Mouse (Mus musculus) brown adipose tissue, adult 24 weeks (tissue): ENCODE data around the gene Spsb4. TPM values are rescaled to one million over a fixed set of nuclear protein-coding genes. Genes with fewer than 3 reads are reported as not detected.

Source experiments
- H3K27ac ChIP-seq: fragments of 200-500 bp; replicated peaks from 2 replicates; pipeline ENCODE4 v1.5.1; 2012; ENCODE audit warnings: low read depth, mild to moderate bottlenecking, low read length
- H3K4me1 ChIP-seq: fragments of 200-500 bp; 2 replicates; pipeline ENCODE4 v1.6.1; 2012; ENCODE audit warnings: low read length, mixed read lengths; ENCODE audit not compliant: control insufficient read depth, insufficient read depth, insufficient read length
- H3K4me3 ChIP-seq: fragments of 200-500 bp; 2 replicates; pipeline ENCODE4 v1.5.1; 2012; ENCODE audit warnings: low read depth, mild to moderate bottlenecking, low read length, moderate library complexity; ENCODE audit not compliant: insufficient read depth
- polyA plus RNA-seq: library from polyadenylated mRNA; stranded (reverse); fragments of >200 nt; gene quantifications from 2 replicates; pipeline ENCODE4 v1.2.4, GENCODE M21; 2012; ENCODE audit not compliant: missing spikeins, insufficient read depth, insufficient read length

Spsb4 gene
- polyA plus RNA-seq, 1 experiment = not detected

GRCm38 (mm10) chr9:97022948-97023347 lies 4.3 kb upstream of the Spsb4 start:
- Histone ChIP-seq H3K27ac (no peak overlapping the region), H3K4me3 (no peak overlapping the region), H3K4me1 (no peaks in the 10 kb centered on the region; the same call in 1 of the 2 replicates)

GRCm38 (mm10) chr9:97022371-97022770 lies 3.7 kb upstream of the Spsb4 start:
- H3K27ac ChIP-seq = no peak overlapping the region
- no peaks in the 10 kb centered on the region; the same call in 1 of the 2 replicates for H3K4me1 ChIP-seq
- no peak overlapping the region for H3K4me3 ChIP-seq

GRCm38 (mm10) chr9:97020152-97020551 lies 1.5 kb upstream of the Spsb4 start:
- no peak overlapping the region for H3K27ac ChIP-seq
- no peak overlapping the region for H3K4me3 ChIP-seq
- no peaks in the 10 kb centered on the region; the same call in 1 of the 2 replicates for H3K4me1 ChIP-seq

GRCm38 (mm10) chr9:97019686-97020085 lies 1.0 kb upstream of the Spsb4 start:
- Histone ChIP-seq H3K4me1 (no peaks in the 10 kb centered on the region; the same call in 1 of the 2 replicates), H3K27ac (no peak overlapping the region), H3K4me3 (no peak overlapping the region)

- Histone ChIP-seq H3K4me3 (peak overlapping the region; percentile 46; the same call in 1 of the 2 replicates), H3K4me1 (no peaks in the 10 kb centered on the region; the same call in 1 of the 2 replicates), H3K27ac (no peak overlapping the region)
Measured at GRCm38 (mm10) chr9:97019231-97019630, 588 bp upstream of the Spsb4 start.

- Histone ChIP-seq H3K4me1 (no peaks in the 10 kb centered on the region; the same call in 1 of the 2 replicates), H3K4me3 (peak overlapping the region; percentile 46), H3K27ac (no peak overlapping the region)
Measured at GRCm38 (mm10) chr9:97017811-97018641, 617 bp downstream of the Spsb4 start.

- H3K27ac ChIP-seq = no peak overlapping the region
Measured at GRCm38 (mm10) chr9:97017121-97017810, 1.4 kb downstream of the Spsb4 start.

GRCm38 (mm10) chr9:97015751-97016150 lies 2.9 kb downstream of the Spsb4 start:
- Histone ChIP-seq H3K4me1 (no peaks in the 10 kb centered on the region; the same call in 1 of the 2 replicates), H3K4me3 (no peak overlapping the region), H3K27ac (no peak overlapping the region)

More at GRCm38 (mm10) chr9:97017121-97017810, 1.4 kb downstream of the Spsb4 start:
- H3K4me3 ChIP-seq = peak overlapping the region; percentile 46
- no peaks in the 10 kb centered on the region; the same call in 1 of the 2 replicates for H3K4me1 ChIP-seq

GRCm38 (mm10) chr9:97013698-97014097 lies 4.9 kb downstream of the Spsb4 start:
- H3K27ac ChIP-seq = no peak overlapping the region
- no peaks in the 10 kb centered on the region for H3K4me1 ChIP-seq
- H3K4me3 ChIP-seq = no peak overlapping the region

GRCm38 (mm10) chr9:97013153-97013552 lies 5.5 kb downstream of the Spsb4 start:
- Histone ChIP-seq H3K27ac (no peak overlapping the region), H3K4me1 (no peaks in the 10 kb centered on the region), H3K4me3 (no peak overlapping the region)

GRCm38 (mm10) chr9:97011454-97012195 lies 7.0 kb downstream of the Spsb4 start:
- Histone ChIP-seq H3K4me1 (no peaks in the 10 kb centered on the region), H3K4me3 (no peak overlapping the region), H3K27ac (no peak overlapping the region)

GRCm38 (mm10) chr9:97010447-97010846 lies 8.2 kb downstream of the Spsb4 start:
- H3K27ac ChIP-seq = no peak overlapping the region
- no peak overlapping the region for H3K4me3 ChIP-seq
- no peaks in the 10 kb centered on the region for H3K4me1 ChIP-seq

- H3K4me1 ChIP-seq = no peaks in the 10 kb centered on the region
- no peak overlapping the region for H3K4me3 ChIP-seq
Measured at GRCm38 (mm10) chr9:97004726-97005125, 13.9 kb downstream of the Spsb4 start.

GRCm38 (mm10) chr9:97003173-97003572 lies 15.5 kb downstream of the Spsb4 start:
- Histone ChIP-seq H3K27ac (no peak overlapping the region), H3K4me1 (no peaks in the 10 kb centered on the region), H3K4me3 (no peak overlapping the region)

More at GRCm38 (mm10) chr9:97004726-97005125, 13.9 kb downstream of the Spsb4 start:
- H3K27ac ChIP-seq = no peak overlapping the region

GRCm38 (mm10) chr9:97002654-97003053 lies 16.0 kb downstream of the Spsb4 start:
- Histone ChIP-seq H3K4me1 (no peaks in the 10 kb centered on the region), H3K27ac (no peak overlapping the region), H3K4me3 (no peak overlapping the region)
